Mouse (Mus musculus): ENCODE data around the gene 4933415A04Rik.

DNA sequence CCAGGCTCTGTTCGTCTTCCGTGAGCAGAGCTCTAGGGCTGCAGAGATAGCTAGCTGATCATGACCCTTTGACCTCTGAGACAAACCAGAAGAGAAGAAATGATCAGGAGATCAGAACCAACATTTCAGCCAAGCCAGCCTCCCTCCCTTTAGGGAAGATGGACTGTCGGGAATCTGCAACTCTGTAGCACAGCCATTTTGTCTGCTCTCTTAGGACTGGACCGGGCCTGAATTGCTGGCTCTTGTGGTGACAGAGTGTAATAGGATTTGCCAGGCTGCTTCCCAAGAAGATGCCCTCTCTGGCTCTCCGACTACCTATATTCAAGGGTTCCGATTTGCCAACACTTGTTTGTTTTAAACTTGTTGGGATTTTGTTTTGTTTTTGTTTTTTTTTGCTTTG, 34.2 kb upstream of the 4933415A04Rik start:
- TF ChIP-seq EP300 (IDR thresholded peaks at IDR 0.05; ENCODE audit: insufficient read depth, low read depth, low read length) (no peak), CTCF (IDR thresholded peaks at IDR 0.05; ENCODE audit: low read depth, low read length) (no peak)
